Mouse (Mus musculus): Measurements from ENCODE around the gene Zfp687.

Gene Zfp687

GRCm38 (mm10) chr3:94960322-94960721 lies 54.9 kb downstream of the Zfp687 start:
- DNase-seq (ENCODE audit: inconsistent ontology term), result no peak

GRCm38 (mm10) chr3:94959871-94960270 lies 55.4 kb downstream of the Zfp687 start:
- DNase-seq (ENCODE audit: inconsistent ontology term), result no peak

- DNase-seq (ENCODE audit: inconsistent ontology term), result no peak
Measured at GRCm38 (mm10) chr3:94958295-94958694, 57.0 kb downstream of the Zfp687 start.
